Mouse (Mus musculus): Measurements from ENCODE around the gene Frem3.

The Frem3 gene

GRCm38 (mm10) chr8:80610549-80611440, at the start of gene Frem3:
Frem3 (plus strand) TSS chr8:80611080.
- no peak for DNase-seq (ENCODE audit: low spot score in 2 of 2)

GRCm38 (mm10) chr8:80564205-80564839, 46.6 kb upstream of the Frem3 start:
- DNase-seq (ENCODE audit: low spot score in 2 of 2), result no peak

GRCm38 (mm10) chr8:80567471-80567870, 43.4 kb upstream of the Frem3 start:
- DNase-seq (ENCODE audit: low spot score in 2 of 2), result no peak

GRCm38 (mm10) chr8:80568243-80568995, 42.5 kb upstream of the Frem3 start:
- no peak for DNase-seq (ENCODE audit: low spot score in 2 of 2)

GRCm38 (mm10) chr8:80572417-80573061, 38.3 kb upstream of the Frem3 start:
- DNase-seq (ENCODE audit: low spot score in 2 of 2), result no peak

- no peak for DNase-seq (ENCODE audit: low spot score in 2 of 2)
Measured at GRCm38 (mm10) chr8:80577126-80577525, 33.8 kb upstream of the Frem3 start.

GRCm38 (mm10) chr8:80579038-80579437, 31.8 kb upstream of the Frem3 start:
- DNase-seq (ENCODE audit: low spot score in 2 of 2), result no peak

- DNase-seq (ENCODE audit: low spot score in 2 of 2), result no peak
Measured at GRCm38 (mm10) chr8:80592626-80593025, 18.3 kb upstream of the Frem3 start.

- DNase-seq (ENCODE audit: low spot score in 2 of 2), result no peak
Measured at GRCm38 (mm10) chr8:80600600-80601170, 10.2 kb upstream of the Frem3 start.

GRCm38 (mm10) chr8:80601886-80602285, 9.0 kb upstream of the Frem3 start:
- DNase-seq (ENCODE audit: low spot score in 2 of 2), result no peak

- no peak for DNase-seq (ENCODE audit: low spot score in 2 of 2)
Measured at GRCm38 (mm10) chr8:80607082-80607481, 3.8 kb upstream of the Frem3 start.

- DNase-seq (ENCODE audit: low spot score in 2 of 2), result no peak
Measured at GRCm38 (mm10) chr8:80611441-80611751, 516 bp downstream of the Frem3 start.

GRCm38 (mm10) chr8:80619787-80620186, 8.9 kb downstream of the Frem3 start:
- DNase-seq (ENCODE audit: low spot score in 2 of 2), result no peak

GRCm38 (mm10) chr8:80647394-80647793, 36.5 kb downstream of the Frem3 start:
- no peak for DNase-seq (ENCODE audit: low spot score in 2 of 2)

GRCm38 (mm10) chr8:80657639-80658038, 46.8 kb downstream of the Frem3 start:
- DNase-seq (ENCODE audit: low spot score in 2 of 2), result no peak

- peak in 1 of 2 experiments; percentile 54 for DNase-seq (ENCODE audit: low spot score in 2 of 2)
Measured at GRCm38 (mm10) chr8:80661055-80661454, 50.2 kb downstream of the Frem3 start.

GRCm38 (mm10) chr8:80663476-80663875, 52.6 kb downstream of the Frem3 start:
- no peak for DNase-seq (ENCODE audit: low spot score in 2 of 2)

- peak in 1 of 2 experiments; percentile 59 for DNase-seq (ENCODE audit: low spot score in 2 of 2)
Measured at GRCm38 (mm10) chr8:80669277-80669901, 58.5 kb downstream of the Frem3 start.

GRCm38 (mm10) chr8:80682594-80682993, 71.7 kb downstream of the Frem3 start:
- DNase-seq (ENCODE audit: low spot score in 2 of 2), result no peak

GRCm38 (mm10) chr8:80683756-80684335, 73.0 kb downstream of the Frem3 start:
- peak in 1 of 2 experiments; percentile 29 for DNase-seq (ENCODE audit: low spot score in 2 of 2)

GRCm38 (mm10) chr8:80688141-80688540, 77.3 kb downstream of the Frem3 start:
- DNase-seq (ENCODE audit: low spot score in 2 of 2), result peak; percentile 87 to 92
